Mouse (Mus musculus) adrenal gland, adult (tissue): ENCODE results near the gene Spi1.
"Not testable (repeated sequence)": the region's sequence is repeated elsewhere in the genome, so short reads cannot be mapped to it uniquely, and the experiment has no call there.

ENCODE experiments used
- DNase-seq, 2 experiments: peaks; one replicate each; pipeline ENCODE4 v3.0.0; 2022 to 2023; ENCODE audit warnings: low spot score in 1 of 2; ENCODE audit not compliant: inconsistent age in 2 of 2

Spi1 gene

GRCm38 (mm10) chr2:91081775-91082695 lies at the start of gene Spi1:
Gene Spi1, plus strand, starts transcription at chr2:91082390.
- DNase-seq = peak in 1 of 2 experiments; percentile 32

- no peak for DNase-seq
These were observed 49.2 kb upstream of the Spi1 start for GRCm38 (mm10) chr2:91033000-91033399.

- DNase-seq = peak; percentile 78 to 88
These were observed 46.8 kb upstream of the Spi1 start, which contains the start of gene Rapsn for GRCm38 (mm10) chr2:91035385-91035784. Gene Rapsn, plus strand, starts transcription at chr2:91035620.

GRCm38 (mm10) chr2:91041786-91042185 lies 40.4 kb upstream of the Spi1 start:
- no peak for DNase-seq

GRCm38 (mm10) chr2:91042651-91043398 lies 39.4 kb upstream of the Spi1 start:
- no peak for DNase-seq

- DNase-seq = no peak
These were observed 37.5 kb upstream of the Spi1 start for GRCm38 (mm10) chr2:91044727-91045126.

GRCm38 (mm10) chr2:91045805-91046204 lies 36.4 kb upstream of the Spi1 start:
- not testable (repeated sequence) for DNase-seq

GRCm38 (mm10) chr2:91047359-91047758 lies 34.8 kb upstream of the Spi1 start:
- DNase-seq = no peak

GRCm38 (mm10) chr2:91051917-91052316 lies 30.3 kb upstream of the Spi1 start:
- DNase-seq = no peak

GRCm38 (mm10) chr2:91052752-91053151 lies 29.4 kb upstream of the Spi1 start:
- no peak for DNase-seq

GRCm38 (mm10) chr2:91053181-91053933 lies 28.8 kb upstream of the Spi1 start:
- DNase-seq = no peak

GRCm38 (mm10) chr2:91053934-91054382 lies 28.2 kb upstream of the Spi1 start, which contains the start of gene Psmc3:
Gene Psmc3, plus strand, starts transcription at chr2:91054009.
- DNase-seq = peak; percentile 98

GRCm38 (mm10) chr2:91058435-91058834 lies 23.8 kb upstream of the Spi1 start:
- no peak for DNase-seq

GRCm38 (mm10) chr2:91059376-91059775 lies 22.8 kb upstream of the Spi1 start:
- DNase-seq = no peak

- peak in 1 of 2 experiments; percentile 72 for DNase-seq
These were observed 21.4 kb upstream of the Spi1 start for GRCm38 (mm10) chr2:91060544-91061355.

GRCm38 (mm10) chr2:91061849-91062481 lies 20.2 kb upstream of the Spi1 start:
- no peak for DNase-seq

GRCm38 (mm10) chr2:91062779-91063606 lies 19.2 kb upstream of the Spi1 start:
- DNase-seq = no peak

- DNase-seq = no peak
These were observed 18.0 kb upstream of the Spi1 start for GRCm38 (mm10) chr2:91064211-91064610.

GRCm38 (mm10) chr2:91065544-91065943 lies 16.6 kb upstream of the Spi1 start:
- peak in 1 of 2 experiments; percentile 80 for DNase-seq
